Mouse (Mus musculus): ENCODE measurements around the gene Letmd1.

The Letmd1 gene

DNA sequence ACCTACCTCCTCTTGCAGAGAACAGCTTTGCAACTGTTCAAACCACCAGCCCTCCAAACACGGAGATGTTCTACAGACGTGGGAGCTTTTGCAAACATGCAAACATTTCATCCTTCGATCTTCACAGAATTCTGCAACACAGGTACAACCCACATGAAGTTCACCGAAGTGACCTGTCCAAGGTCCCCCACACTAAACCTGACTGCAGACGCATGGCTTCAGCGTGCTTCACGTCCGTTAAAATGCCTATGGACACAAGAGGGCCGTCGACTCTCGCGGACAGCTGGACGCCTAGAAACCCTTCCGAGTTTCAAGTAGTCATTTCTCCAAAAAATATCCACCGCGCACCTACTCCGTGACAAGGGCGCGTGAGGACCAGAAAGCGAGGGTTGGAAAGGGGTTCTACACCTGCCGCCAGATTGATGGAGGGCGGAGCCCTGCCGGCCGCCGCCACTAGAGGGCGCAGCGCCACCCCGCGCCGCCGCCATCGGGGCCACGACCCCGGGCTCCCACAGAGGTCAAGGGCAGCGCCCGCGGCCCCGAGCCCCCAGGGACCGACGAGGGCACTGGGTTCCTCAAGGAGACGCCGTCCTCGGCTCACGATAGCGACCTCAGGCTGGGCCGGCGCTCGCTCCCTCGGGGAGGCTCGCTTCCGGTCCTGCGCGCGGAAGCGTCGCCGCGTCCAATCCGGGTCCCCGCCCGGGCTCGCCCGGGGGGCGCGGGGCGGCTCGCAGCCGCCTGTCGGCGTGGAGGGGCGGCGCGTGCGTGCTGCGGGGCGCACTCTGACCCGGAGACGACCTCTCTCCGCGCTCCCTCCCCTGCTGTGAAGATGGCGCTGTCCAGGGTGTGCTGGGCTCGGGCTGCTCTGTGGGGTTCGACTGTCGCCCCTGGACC is at the start of gene Letmd1:
Letmd1 (plus strand) TSS at position 729 of the 894 bp plus-strand sequence.
- DNase-seq = peak; percentile 89

DNA sequence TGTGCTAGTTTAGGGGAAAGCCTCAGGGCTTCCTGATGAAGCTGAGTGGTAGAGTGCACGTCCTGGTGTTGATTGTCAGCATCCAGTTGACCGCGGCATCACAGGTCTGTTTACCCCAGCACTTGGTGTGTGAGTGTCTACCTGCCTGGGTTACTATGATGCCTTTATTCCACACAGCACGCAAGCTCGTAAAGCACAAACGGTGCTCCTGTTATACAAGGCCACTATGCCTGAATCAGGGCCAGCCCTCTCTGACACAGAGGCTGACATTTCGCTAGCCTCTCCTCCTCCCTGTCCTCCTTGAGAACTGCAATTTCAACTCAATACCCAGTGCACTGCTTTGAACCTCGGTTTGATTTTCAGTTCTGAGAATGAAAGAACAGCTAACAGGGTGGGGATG is 49.5 kb upstream of the Letmd1 start:
- no peak for DNase-seq

DNA sequence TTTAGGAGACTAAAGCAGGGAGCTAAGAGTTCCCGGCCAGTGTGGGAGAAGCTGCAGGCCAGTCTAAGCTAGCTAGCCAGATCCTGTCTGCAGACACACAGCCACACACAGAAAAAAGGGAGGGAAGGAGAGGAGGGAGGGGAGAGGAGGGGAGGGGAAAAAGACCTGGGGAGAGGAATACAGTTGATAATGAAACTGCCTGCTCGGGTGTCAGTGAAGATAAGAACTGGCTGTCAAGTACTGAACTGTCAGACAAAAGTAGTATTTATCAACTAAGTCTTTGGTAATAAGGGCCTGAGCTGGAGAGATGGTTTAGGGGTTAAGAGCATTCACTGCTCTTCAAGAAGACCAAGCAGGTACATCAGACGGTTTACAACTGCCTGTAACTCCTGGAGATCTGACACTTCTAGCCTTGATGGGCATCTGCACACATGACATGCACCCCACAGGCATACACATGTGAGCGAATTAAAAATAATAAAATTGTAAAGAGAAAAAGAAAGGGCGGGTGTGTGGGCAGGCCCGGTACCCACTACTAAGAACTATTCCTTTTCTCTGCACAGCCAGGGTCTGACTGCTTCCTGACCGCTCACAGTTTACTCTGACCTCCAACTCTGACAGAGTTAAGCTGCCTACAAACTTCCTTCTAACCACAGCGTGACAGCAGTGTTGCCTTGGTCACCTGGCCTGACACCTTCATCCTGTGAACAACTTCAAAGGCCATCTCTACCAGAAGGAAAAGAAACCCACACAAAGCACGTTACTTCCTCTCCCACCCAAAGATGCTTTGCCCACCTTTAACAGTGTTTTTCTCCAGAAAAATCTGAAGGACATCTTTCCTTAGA is 48.7 kb upstream of the Letmd1 start:
- no peak for DNase-seq

DNA sequence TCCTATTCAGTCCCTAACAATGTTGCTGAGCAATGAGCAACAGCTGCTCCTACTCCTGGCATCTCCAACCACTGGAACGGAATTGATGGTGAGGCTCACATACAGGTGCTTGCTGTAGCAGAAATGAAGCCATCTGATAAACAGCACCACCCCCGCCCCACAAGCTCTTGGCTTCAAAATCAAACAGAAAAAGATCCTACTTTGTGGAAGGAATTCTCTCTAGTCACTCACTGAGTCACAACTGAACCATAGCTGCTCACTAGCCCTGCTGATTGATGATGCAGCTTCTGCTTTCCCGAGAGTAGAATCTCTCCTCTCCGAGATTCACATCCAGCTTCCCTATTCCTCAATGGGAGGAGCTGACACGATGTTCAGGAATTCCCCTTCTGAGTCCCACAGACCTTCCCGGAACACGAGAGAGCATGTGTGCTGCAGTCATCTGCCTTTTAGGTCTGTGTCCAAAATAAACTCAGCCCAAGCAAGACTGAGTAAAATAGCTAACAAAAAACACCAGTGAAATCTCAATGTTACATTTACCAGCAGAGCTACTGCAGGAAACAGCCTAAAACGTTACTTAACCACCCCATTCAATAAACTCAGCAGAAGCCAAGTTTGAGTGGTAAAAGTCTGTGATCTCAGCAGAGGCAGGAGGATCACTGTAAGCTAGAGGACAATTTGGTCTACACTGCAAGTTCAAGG is 47.6 kb upstream of the Letmd1 start:
- no peak for DNase-seq

DNA sequence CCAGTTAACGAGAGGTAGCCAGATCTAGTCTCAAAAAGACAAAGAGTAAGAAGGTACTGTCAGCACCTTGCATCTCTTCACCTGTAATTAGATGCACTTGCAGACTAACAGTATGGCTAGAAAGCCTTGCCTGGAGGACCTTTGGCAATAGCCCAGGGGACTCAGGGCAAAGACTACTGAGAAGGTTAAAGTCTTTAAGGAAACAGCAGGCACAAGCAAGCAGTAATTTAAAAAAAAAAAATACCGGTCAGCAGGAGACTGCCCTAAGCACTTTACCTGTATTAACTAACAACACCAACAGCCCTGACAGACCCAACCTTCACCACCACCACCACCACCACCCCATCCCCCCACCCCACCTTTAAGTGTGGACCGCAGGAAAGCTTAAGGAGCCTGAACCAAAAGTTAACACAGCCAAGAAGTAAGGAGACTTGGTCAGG is 47.0 kb upstream of the Letmd1 start, which contains the start of gene Gm5475:
Gm5475 (plus strand) TSS at position 390 of the 440 bp plus-strand sequence.
- peak; percentile 69 for DNase-seq

DNA sequence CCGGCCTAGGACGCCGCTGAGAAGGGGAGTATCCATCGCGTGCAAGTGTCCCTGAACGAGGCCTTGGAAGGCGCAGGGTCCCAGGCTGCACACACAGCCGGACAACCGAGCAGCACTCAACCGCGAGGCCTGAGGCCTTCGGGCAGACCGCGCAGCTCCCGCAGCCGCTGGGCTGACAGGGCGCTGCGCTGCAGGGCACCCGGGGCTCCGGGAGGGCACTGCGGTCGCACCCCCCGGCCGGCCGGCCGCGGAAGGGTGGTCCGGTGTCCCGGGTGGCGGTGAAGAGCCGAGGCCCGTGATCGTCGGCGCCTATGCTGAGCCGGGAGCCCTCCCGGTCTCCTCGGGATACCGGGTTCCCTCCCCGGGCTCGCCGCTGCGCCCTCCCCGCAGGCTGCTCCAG is 46.3 kb upstream of the Letmd1 start:
- DNase-seq = no peak

DNA sequence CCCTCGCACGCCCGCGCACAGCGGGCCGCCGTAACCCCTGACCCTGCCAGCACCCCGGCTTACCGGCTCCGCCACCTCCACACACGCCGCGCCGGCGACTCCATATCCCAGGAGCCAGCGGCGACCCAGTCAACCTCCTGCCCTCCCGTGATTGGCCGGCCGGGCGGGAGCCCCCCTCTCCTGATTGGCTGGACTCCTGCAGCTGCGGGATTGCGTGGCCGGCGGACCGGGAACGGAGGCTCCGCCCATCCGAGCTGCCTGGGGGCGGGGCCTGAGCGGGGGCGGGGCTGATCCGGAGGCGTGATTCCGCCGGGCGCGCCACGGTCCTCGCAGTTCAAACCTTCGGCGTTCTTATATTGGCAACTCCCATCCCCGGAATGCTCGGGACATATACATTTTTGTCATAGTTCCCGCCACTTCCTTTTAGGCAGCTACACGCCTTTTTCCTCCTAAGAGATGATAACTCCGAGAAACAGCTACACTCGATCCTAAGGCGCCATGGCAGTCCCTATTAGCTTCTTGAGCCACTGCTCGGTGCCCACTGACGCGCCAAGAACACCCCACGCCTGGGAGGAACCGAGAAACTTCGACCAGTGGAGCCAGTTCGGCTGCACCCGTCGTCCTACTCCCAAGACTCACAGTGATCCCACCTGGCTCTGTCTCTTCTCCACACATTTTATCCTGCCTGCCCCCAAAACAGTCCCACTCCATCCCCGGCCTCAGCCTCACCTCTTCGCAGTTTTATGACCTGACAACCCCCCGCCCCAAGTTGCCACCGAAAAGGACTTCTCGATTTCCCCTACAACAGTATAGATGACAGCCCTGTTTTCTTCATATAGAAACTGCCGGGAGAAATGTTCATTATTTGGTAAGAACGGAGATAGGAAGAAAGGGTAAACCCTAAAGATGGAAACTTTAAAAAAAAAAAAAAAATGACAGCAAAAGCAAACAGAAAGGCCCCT is 45.6 kb upstream of the Letmd1 start:
- peak; percentile 96 for DNase-seq

DNA sequence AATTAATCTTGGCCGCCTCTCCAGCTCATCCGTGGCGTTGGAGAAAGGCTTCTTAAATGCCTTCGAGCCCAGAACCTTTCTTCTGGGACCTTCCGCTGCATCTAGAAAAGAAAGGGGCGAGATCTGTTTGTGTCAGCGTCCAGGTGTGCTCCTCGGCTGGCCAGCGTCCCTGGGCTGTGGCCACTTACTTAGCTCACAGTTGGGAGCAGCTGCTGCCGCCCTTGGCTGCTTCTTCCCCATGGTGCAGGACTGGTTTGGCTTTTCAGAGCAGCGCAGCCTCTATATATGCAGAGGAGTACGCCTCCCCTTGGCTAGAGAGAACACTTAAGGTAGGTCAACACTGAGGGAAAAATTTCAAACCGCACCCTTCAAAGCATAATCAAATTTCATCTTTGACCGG is 44.9 kb upstream of the Letmd1 start:
- peak; percentile 60 for DNase-seq

DNA sequence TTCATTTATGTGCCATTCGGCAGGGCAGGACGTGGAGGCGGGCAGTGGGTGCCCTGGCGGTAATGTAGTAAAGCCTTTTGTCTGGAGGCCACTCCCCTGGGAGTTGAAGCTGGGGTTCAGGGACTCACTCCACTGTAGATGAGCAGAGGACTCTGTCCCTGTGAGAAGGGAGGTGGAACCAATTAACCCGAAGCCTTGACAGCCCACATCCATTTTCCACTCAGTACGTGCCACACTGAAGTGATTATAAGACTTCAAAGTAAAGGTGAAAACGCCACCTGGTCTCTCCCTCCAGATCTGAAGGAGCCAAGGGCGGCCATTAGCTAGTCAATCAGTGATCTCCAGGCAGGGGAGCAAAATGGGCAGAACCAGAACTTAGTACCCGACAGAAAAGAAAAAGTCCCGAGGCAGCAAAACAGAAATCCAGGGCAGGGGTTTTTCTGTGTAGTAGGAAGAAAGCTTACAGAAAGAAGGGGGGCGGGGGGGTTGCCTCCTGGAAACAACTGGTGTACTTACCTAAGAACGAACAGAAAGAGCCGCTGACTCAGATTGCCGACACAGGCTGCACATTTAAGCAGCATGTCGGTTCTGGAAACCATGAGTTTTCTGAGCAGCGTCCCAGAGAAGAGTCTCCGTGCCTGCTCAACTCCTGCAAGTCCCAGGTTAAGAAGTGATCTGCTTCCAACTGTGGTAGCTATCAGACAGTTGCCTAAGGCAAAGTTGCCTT is 44.3 kb upstream of the Letmd1 start, which contains the start of gene Slc11a2:
Slc11a2 (minus strand) TSS at position 677 of the 727 bp plus-strand sequence.
- peak; percentile 58 for DNase-seq

DNA sequence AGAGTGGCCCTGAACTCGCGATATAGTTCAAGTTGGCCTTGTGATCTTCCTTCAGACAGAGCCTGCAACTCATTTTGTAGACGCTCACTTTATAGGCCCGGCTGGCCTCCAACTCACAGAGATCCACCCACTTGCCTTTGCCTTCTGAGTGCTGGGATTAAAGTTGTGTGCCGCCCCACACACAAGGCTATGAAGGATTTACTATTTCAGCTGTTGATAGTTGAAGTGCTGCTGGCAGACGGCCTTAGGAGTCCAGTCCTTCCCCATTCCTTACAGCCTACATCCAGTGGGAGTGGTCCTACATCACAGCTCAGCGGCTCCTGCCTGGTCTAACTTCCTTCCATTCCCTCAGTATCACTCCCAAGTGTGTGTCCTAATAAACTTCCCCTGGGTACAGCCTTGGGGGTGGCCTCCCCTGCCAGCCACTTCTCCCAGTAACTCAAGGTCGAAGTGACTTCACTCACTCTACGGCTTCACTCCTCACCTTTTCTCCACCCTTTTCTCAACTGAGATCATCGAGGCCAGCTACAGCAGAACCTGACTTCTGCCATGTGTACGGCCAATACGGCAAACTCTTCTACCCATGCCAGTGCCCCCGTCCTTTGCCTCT is 40.4 kb upstream of the Letmd1 start:
- no peak for DNase-seq

DNA sequence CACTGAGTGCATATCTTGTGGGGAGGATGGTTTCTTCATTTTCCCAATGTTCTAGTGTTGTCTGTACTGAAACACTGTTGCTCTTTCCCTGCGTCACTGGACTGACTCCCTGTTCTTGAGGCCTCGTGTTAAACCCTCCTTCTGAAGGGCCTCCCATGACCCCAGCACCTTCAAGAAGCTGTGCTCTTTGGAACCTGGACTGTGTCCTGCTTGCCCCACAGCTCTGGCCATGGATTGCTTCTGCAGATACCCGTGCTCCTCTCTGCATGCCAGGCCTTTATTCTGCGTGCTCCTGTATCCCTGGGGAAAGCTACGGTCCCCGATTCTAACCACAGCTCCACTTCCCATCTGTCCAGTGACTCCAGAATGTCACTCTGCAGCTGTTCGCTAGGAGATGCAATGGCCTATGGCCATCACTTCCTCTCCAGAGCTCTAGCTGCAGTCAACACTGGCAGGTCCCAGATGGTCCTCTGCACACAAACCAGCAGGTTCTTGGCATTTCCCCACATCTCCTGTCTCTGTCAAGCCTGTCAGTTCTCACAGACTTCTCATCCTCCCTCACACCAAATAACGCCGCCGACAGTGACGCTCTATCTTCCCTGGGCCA is 38.8 kb upstream of the Letmd1 start:
- DNase-seq = peak; percentile 38

DNA sequence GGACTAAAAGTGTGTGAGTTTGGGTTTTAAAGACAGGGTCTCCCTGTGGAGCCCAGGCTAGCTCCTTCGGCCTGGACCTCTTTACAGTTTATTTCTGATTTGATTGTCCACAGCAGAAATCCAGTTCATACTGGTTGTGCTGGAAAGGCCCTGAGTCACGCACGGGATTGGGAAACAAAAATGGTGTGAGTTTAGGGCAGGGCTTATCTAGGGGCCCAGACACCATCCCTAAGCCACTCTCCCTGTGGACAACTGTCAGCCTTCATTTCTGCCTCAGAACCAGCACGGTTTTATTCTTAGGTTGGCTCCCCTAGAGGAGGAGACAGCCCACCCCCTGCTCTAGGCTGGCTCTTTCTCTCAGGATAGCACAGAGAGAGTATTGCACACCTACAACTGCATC is 35.6 kb upstream of the Letmd1 start:
- DNase-seq = no peak

DNA sequence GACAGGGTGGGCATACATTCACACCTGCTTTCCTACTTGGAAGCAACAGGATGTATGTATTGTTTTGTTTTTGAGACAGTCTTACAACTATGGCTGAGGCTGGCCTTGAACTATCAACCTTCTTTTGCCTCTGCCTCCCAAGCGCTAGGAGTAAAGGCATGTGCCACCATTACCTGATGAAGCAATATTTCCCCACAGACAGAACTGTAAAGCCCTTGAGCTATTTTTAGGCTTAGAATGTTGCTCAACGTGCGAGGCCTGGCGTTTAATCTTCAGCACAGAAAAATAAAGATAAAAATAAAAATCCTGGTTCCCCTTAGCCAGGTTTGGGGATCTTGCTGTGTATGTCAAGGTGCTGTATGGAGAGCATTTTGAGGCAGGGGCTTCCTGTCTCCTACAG is 32.7 kb upstream of the Letmd1 start:
- no peak for DNase-seq

DNA sequence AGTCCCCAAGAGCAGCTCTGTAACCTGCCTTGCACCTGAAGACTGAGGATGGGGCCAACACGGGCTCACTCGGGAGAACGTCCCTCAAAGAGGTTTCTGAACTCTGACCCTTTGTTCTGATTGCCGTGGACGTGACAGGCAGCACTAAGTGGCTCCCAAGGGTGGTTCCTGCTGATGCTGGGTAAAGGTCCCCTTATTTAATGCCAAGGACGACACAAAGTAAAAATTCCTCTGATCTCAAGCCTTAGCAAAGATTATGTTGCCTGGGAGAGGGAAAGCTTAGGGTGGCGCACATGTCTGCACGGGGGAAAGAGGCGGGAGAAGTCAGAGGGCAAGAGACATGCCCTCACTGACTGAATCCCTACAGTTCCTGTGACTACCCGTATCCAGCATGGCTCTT is 32.3 kb upstream of the Letmd1 start:
- no peak for DNase-seq

DNA sequence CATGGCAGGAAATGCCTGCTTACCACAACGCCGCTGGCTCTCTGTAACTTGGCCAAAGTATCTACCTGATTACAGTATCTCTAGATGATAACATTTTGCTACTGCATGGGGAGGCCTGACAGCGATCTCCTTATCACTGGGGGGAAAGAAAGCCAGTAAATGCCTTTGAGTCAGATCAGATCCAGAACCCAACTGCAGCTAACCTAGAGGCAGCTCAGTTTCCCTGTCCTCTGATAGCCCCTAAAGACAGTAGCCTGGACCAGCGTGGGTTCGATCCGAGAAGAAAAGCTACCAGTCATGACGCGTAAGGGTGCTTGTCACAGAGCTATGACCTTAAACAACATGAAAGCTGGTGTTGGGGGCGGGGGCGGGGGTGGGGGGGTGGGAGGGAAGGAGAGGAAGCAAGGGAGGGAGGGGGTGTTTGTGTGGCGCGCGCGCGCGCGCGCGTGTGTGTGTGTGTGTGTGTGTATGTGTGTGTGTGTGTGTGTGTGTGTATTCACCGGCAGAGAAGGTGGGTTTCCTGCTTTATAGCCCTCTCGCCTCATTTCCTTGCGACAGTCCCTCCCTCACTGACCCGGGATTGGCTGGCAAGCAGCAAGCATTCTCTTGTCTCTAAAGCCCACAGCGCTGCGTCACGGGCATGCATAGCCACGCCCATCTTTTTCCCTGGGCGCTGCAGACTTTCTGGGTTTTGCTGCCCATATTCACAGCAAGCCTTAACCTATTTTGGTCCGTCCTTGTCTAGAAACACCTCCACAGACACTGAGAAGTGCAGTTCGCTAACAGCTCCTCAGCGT is 25.5 kb upstream of the Letmd1 start:
- peak; percentile 81 for DNase-seq

DNA sequence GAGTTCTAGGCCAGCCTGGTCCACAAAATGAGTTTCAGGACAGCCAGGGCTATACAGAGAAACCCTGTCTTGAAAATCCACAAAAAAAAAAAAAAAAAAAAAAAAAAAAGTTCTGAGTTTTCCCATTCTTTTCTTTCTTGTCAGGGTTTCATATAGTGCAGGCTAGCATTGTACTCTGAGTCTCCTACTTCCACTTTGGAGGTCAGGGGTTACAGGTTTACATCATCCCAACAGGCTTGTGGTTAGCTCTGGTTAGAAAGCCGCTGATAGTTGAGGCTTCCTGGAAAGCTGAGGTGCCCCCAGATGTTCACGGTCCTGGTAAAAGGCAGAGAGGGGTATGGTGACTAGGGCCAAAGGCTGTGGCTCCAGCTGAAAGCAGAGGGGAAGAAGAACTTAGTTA is 21.9 kb upstream of the Letmd1 start:
- DNase-seq = no peak

DNA sequence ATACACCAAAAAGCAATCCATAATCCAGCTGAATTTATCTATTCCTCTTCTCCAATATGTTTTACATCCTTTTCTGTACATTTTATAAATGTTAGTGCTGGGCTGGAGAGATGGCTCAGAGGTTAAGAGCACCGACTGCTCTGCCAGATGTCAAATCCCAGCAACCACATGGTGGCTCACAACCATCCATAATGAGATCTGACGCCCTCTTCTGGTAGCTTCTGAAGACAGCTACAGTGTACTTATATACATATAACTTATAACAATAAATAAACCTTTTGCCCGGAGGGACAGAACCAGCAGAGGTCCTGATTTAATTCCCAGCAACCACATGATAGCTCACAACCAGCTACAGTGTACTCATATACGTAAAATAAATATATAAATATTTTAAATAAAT is 20.3 kb upstream of the Letmd1 start:
- DNase-seq = no peak

DNA sequence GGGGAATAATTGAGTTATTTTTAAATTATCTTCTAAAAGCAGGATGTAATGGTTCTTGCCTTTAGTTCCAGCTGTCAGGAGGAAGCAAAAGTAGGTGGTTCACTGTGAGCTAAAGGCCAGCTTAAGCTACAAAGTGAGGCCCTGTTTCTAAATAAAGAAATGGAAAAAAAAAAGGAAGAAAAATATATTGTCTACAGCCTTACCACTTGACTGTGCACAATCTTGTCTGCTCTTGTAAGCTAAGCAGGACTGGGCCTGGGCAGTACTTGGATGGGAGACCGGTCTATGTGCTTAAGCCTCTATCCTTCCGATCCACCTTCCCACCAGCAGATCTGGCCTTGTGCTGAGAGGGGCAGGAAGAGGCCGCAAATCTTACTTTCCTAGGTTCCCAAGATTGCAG is 19.3 kb upstream of the Letmd1 start:
- no peak for DNase-seq

DNA sequence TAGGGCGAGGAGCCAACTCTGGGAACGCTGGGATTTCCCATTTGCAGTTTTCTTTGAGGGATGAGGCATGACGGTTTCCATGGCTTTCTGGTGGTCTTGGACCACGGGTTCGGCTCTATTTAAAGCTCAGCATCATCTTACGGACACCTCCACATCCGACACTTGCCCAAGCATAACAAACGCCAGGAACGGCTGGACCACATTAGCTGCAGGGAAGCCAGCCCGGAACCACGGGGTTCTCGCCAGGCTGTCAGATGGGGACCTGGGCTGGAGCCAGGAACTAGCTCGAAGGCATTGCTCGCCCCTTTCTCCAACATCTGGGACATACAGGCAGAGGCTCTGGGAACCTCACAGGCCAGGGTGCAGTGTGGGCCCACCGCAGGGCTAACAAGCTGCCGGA is 17.6 kb upstream of the Letmd1 start:
- peak; percentile 36 for DNase-seq
